Mouse (Mus musculus): ENCODE measurements at regions not wholly inside any gene's neighbourhood (a gene's known extent, or its start where the extent isn't known, plus 50 kb on each side); places are given as distances from the start of the nearest gene placed in this dataset.

GRCm38 (mm10) chr2:147637882-147638281 lies 276.2 kb downstream of the Pax1 start:
- Histone ChIP-seq H3K4me1 (ENCODE audit: control insufficient read depth, insufficient read depth) (no peaks in the 10 kb centered on the region), H3K4me2 (ENCODE audit: low read depth, low read length) (no peak overlapping the region), H3K4me3 (ENCODE audit: low read depth, low read length) (no peak overlapping the region), H3K9ac (replicated peaks; ENCODE audit: low read depth, low read length) (no peak overlapping the region), H3K27ac (ENCODE audit: low read depth) (no peak overlapping the region), H3K9me3 (replicated peaks; ENCODE audit: control insufficient read depth, low read length) (no peaks in the 10 kb centered on the region), H3K36me3 (replicated peaks; ENCODE audit: control insufficient read depth, insufficient read depth, low read length) (no peaks in the 10 kb centered on the region), H3K27me3 (ENCODE audit: control insufficient read depth, insufficient read depth, low read length) (no peaks in the 10 kb centered on the region)
- WGBS: 79% methylated on average over 1 of the region's 1 CpGs
- no peak for DNase-seq (ENCODE audit: low spot score)
- ATAC-seq (ENCODE audit: insufficient read depth, low read depth): no peak
- TF ChIP-seq CTCF (IDR thresholded peaks at IDR 0.05; ENCODE audit: low read depth): no peak
- TF ChIP-seq EP300 (IDR thresholded peaks at IDR 0.05; ENCODE audit: low read depth): no peak

- WGBS: 56% methylated on average over 6 of the region's 6 CpGs
- H3K36me3 ChIP-seq (replicated peaks; ENCODE audit: control insufficient read depth, insufficient read depth, low read length): no peaks in the 10 kb centered on the region
- no peaks in the 10 kb centered on the region for H3K4me1 ChIP-seq (ENCODE audit: control insufficient read depth, insufficient read depth)
- ATAC-seq (ENCODE audit: insufficient read depth, low read depth) (no peak), DNase-seq (ENCODE audit: low spot score) (no peak)
- H3K9me3 ChIP-seq (replicated peaks; ENCODE audit: control insufficient read depth, low read length): no peaks in the 10 kb centered on the region
- H3K9ac ChIP-seq (replicated peaks; ENCODE audit: low read depth, low read length): no peak overlapping the region
- H3K27ac ChIP-seq (ENCODE audit: low read depth): no peak overlapping the region
- H3K27me3 ChIP-seq (ENCODE audit: control insufficient read depth, insufficient read depth, low read length): no peaks in the 10 kb centered on the region
- TF ChIP-seq EP300 (IDR thresholded peaks at IDR 0.05; ENCODE audit: low read depth) (no peak), CTCF (IDR thresholded peaks at IDR 0.05; ENCODE audit: low read depth) (no peak)
- no peak overlapping the region for H3K4me3 ChIP-seq (ENCODE audit: low read depth, low read length)
- H3K4me2 ChIP-seq (ENCODE audit: low read depth, low read length): no peak overlapping the region
These were observed 271.0 kb downstream of the Pax1 start for GRCm38 (mm10) chr2:147632737-147633136.

- 85% methylated on average over 3 of the region's 3 CpGs for WGBS
- H3K27ac ChIP-seq (ENCODE audit: low read depth): no peak overlapping the region
- ATAC-seq (ENCODE audit: insufficient read depth, low read depth) (no peak), DNase-seq (ENCODE audit: low spot score) (no peak)
- H3K4me1 ChIP-seq (ENCODE audit: control insufficient read depth, insufficient read depth): no peaks in the 10 kb centered on the region
- TF ChIP-seq EP300 (IDR thresholded peaks at IDR 0.05; ENCODE audit: low read depth): no peak
- no peak for TF ChIP-seq CTCF (IDR thresholded peaks at IDR 0.05; ENCODE audit: low read depth)
- H3K36me3 ChIP-seq (replicated peaks; ENCODE audit: control insufficient read depth, insufficient read depth, low read length): no peaks in the 10 kb centered on the region
- H3K27me3 ChIP-seq (ENCODE audit: control insufficient read depth, insufficient read depth, low read length): no peaks in the 10 kb centered on the region
- no peak overlapping the region for H3K4me3 ChIP-seq (ENCODE audit: low read depth, low read length)
- no peaks in the 10 kb centered on the region for H3K9me3 ChIP-seq (replicated peaks; ENCODE audit: control insufficient read depth, low read length)
- no peak overlapping the region for H3K4me2 ChIP-seq (ENCODE audit: low read depth, low read length)
- no peak overlapping the region for H3K9ac ChIP-seq (replicated peaks; ENCODE audit: low read depth, low read length)
These were observed 268.0 kb downstream of the Pax1 start for GRCm38 (mm10) chr2:147629716-147630115.

- Histone ChIP-seq H3K27me3 (ENCODE audit: control insufficient read depth, insufficient read depth, low read length) (no peaks in the 10 kb centered on the region), H3K9ac (replicated peaks; ENCODE audit: low read depth, low read length) (no peak overlapping the region), H3K27ac (ENCODE audit: low read depth) (no peak overlapping the region), H3K9me3 (replicated peaks; ENCODE audit: control insufficient read depth, low read length) (no peaks in the 10 kb centered on the region), H3K36me3 (replicated peaks; ENCODE audit: control insufficient read depth, insufficient read depth, low read length) (no peaks in the 10 kb centered on the region), H3K4me2 (ENCODE audit: low read depth, low read length) (no peak overlapping the region), H3K4me3 (ENCODE audit: low read depth, low read length) (no peak overlapping the region), H3K4me1 (ENCODE audit: control insufficient read depth, insufficient read depth) (no peaks in the 10 kb centered on the region)
- no peak for DNase-seq (ENCODE audit: low spot score)
- no peak for ATAC-seq (ENCODE audit: insufficient read depth, low read depth)
- TF ChIP-seq CTCF (IDR thresholded peaks at IDR 0.05; ENCODE audit: low read depth): no peak
- no peak for TF ChIP-seq EP300 (IDR thresholded peaks at IDR 0.05; ENCODE audit: low read depth)
- 80% methylated on average over 5 of the region's 5 CpGs for WGBS
These were observed 265.4 kb downstream of the Pax1 start for GRCm38 (mm10) chr2:147627096-147627495.

GRCm38 (mm10) chr2:147623116-147623515 lies 261.4 kb downstream of the Pax1 start:
- no peak for DNase-seq (ENCODE audit: low spot score)
- Histone ChIP-seq H3K27ac (ENCODE audit: low read depth) (no peak overlapping the region), H3K36me3 (replicated peaks; ENCODE audit: control insufficient read depth, insufficient read depth, low read length) (no peaks in the 10 kb centered on the region)

GRCm38 (mm10) chr2:147617849-147618248 lies 256.1 kb downstream of the Pax1 start:
- no peak overlapping the region for H3K9ac ChIP-seq (replicated peaks; ENCODE audit: low read depth, low read length)
- no peak overlapping the region for H3K4me2 ChIP-seq (ENCODE audit: low read depth, low read length)
- no peak overlapping the region for H3K4me3 ChIP-seq (ENCODE audit: low read depth, low read length)
- TF ChIP-seq CTCF (IDR thresholded peaks at IDR 0.05; ENCODE audit: low read depth): no peak
- no peak for TF ChIP-seq EP300 (IDR thresholded peaks at IDR 0.05; ENCODE audit: low read depth)
- no peak overlapping the region for H3K27ac ChIP-seq (ENCODE audit: low read depth)
- no peaks in the 10 kb centered on the region for H3K4me1 ChIP-seq (ENCODE audit: control insufficient read depth, insufficient read depth)
- H3K36me3 ChIP-seq (replicated peaks; ENCODE audit: control insufficient read depth, insufficient read depth, low read length): no peaks in the 10 kb centered on the region
- 77% methylated on average over 10 of the region's 10 CpGs for WGBS
- no peak for ATAC-seq (ENCODE audit: insufficient read depth, low read depth)
- DNase-seq (ENCODE audit: low spot score): no peak
- H3K9me3 ChIP-seq (replicated peaks; ENCODE audit: control insufficient read depth, low read length): no peaks in the 10 kb centered on the region
- H3K27me3 ChIP-seq (ENCODE audit: control insufficient read depth, insufficient read depth, low read length): no peaks in the 10 kb centered on the region

More at GRCm38 (mm10) chr2:147623116-147623515, 261.4 kb downstream of the Pax1 start:
- Histone ChIP-seq H3K9me3 (replicated peaks; ENCODE audit: control insufficient read depth, low read length) (no peaks in the 10 kb centered on the region), H3K9ac (replicated peaks; ENCODE audit: low read depth, low read length) (no peak overlapping the region), H3K4me2 (ENCODE audit: low read depth, low read length) (no peak overlapping the region), H3K27me3 (ENCODE audit: control insufficient read depth, insufficient read depth, low read length) (no peaks in the 10 kb centered on the region), H3K4me1 (ENCODE audit: control insufficient read depth, insufficient read depth) (no peaks in the 10 kb centered on the region), H3K4me3 (ENCODE audit: low read depth, low read length) (no peak overlapping the region)
- TF ChIP-seq EP300 (IDR thresholded peaks at IDR 0.05; ENCODE audit: low read depth) (no peak), CTCF (IDR thresholded peaks at IDR 0.05; ENCODE audit: low read depth) (no peak)
- no peak for ATAC-seq (ENCODE audit: insufficient read depth, low read depth)
- WGBS: 77% methylated on average over 4 of the region's 4 CpGs

All from heart, postnatal 0 days (tissue).